Mouse (Mus musculus) forebrain, embryonic 16.5 days (tissue): ENCODE results near the gene Nicn1. TPM values are rescaled to one million over a fixed set of nuclear protein-coding genes. Genes with fewer than 3 reads are reported as not detected.
A peak's percentile ranks its signal among the peaks of the same experiment; 100 is the strongest.

Experiments used
- ATAC-seq: fragments of 200-750 bp; cut with Nextera tagmentation; 2 replicates; pipeline ENCODE4 v1.8.0; 2017; ENCODE audit warnings: mild to moderate bottlenecking, moderate library complexity
- H3K27ac ChIP-seq: fragments of 300-500 bp; sonication (generic); 2 replicates; pipeline ENCODE4 v1.5.1; 2014; ENCODE audit warnings: low read length, control low read depth
- H3K27me3 ChIP-seq: fragments of 300-500 bp; sonication (generic); replicated peaks from 2 replicates; pipeline ENCODE4 v1.6.1; 2014; ENCODE audit warnings: low read length; ENCODE audit not compliant: control insufficient read depth, insufficient read depth
- H3K36me3 ChIP-seq: fragments of 300-500 bp; sonication (generic); 2 replicates; pipeline ENCODE4 v1.6.1; 2014; ENCODE audit not compliant: control insufficient read depth, insufficient read depth
- H3K4me1 ChIP-seq: fragments of 300-500 bp; sonication (generic); replicated peaks from 2 replicates; pipeline ENCODE4 v1.6.1; 2014; ENCODE audit warnings: low read length; ENCODE audit not compliant: control insufficient read depth, insufficient read depth
- H3K4me2 ChIP-seq: fragments of 300-500 bp; sonication (generic); 2 replicates; pipeline ENCODE4 v1.6.1; 2014; ENCODE audit warnings: mild to moderate bottlenecking, low read length, control low read depth
- H3K4me3 ChIP-seq: fragments of 300-500 bp; sonication (generic); replicated peaks from 2 replicates; pipeline ENCODE4 v1.5.1; 2014; ENCODE audit warnings: mild to moderate bottlenecking, low read length, control low read depth
- H3K9ac ChIP-seq: fragments of 300-500 bp; sonication (generic); replicated peaks from 2 replicates; pipeline ENCODE4 v1.6.1; 2014; ENCODE audit warnings: low read depth, low read length, control low read depth
- H3K9me3 ChIP-seq: fragments of 300-500 bp; sonication (generic); 2 replicates; pipeline ENCODE4 v1.6.1; 2016; ENCODE audit warnings: low read length; ENCODE audit not compliant: control insufficient read depth
- WGBS: fragments of 180-500 bp; shearing (Covaris S2); extraction: QIAGEN DNeasy Blood & Tissue Kit; methylation state at CpG from one replicate; pipeline ENCODE4 v1.1.7; 2014; 5-methylcytosine and 5-hydroxymethylcytosine counted together
- polyA plus RNA-seq: library from polyadenylated mRNA; unstranded; fragments of >200 nt; fragmentation: Nextera tagmentation; extraction: Ambion mirVana; gene quantifications from 2 replicates; pipeline ENCODE4 v1.2.1, GENCODE M21; 2015

Gene Nicn1
- polyA plus RNA-seq, 1 experiment from 2014 or later: 158 TPM

DNA sequence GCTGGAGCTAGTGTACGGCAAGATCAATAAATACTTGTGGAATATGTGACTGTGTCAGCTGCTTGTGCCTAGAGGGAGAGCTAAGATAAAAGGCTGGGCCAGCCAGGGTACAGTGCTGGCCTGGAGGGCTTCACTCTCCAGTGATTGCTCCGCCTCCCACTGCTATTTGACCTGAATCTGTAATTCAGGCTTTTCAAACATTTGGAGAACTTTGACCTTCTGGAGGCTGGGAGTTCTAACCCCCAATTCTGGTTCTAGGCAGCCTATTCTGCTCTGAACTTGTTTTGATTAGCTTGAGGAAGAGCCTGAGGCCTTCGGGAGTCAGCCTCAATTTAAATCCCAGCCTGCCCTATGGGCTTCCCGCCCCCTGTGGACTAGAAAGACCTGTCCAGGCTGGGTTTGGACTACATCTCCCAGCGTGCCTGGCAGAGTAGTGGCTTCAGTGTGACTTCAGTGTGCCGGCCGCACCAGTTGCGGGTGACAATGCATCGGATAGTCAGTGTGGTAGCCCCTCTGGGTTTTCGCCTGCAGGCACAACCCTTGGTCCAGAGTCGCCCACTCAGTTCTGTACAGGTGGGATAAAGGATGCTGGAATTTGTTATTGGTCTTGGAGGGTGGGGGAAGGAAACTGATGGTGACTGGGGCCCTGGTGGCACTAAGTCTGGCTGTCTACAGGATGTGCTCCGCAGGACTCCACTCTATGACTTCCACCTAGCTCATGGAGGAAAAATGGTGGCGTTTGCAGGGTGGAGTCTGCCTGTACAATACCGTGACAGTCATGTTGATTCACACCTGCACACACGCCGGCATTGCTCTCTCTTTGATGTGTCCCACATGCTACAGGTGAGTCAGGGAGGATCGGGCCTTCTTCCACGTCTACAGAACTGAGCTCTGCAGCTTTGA is 6.5 kb downstream of the Nicn1 start, which contains the start of gene Amt:
Amt (plus strand) TSS at position 401 of the 903 bp plus-strand sequence.
- Histone ChIP-seq H3K9ac (peak within 1 kb of the TSS; percentile 23; the same call in 1 of the 2 replicates), H3K27ac (no peak within 1 kb of the TSS), H3K4me1 (0 out of 2 replicates have a peak, but pooled peaks cover 2% of the 10 kb centered on the region), H3K36me3 (peaks cover 7% of the 10 kb centered on the region), H3K9me3 (no peaks in the 10 kb centered on the region), H3K4me3 (peak within 1 kb of the TSS; percentile 8), H3K27me3 (no peaks in the 10 kb centered on the region), H3K4me2 (peak within 1 kb of the TSS; percentile 24)
- 19% methylated on average over 18 of the region's 18 CpGs for WGBS
- peak; percentile 61 for ATAC-seq

DNA sequence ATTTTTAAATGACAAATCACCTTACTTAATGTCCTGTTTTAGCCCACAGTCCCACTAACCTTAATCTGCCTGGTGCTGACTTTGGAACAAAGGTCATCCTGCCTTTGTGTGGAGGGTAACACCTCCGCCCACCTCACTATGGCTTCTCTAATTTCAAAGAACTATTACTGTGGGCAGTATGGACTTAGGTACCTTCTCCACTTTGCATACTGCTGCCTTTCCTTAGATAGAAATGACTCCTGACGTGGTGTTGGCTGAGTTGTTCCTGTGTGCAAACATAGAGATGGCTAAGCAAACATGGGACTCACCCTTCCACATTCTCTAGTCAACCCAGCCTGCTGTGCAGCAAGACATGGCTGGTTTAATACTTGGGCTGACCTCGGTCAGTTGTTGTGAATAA is 11.6 kb downstream of the Nicn1 start:
- Histone ChIP-seq H3K4me2 (no peak overlapping the region), H3K9ac (no peak overlapping the region), H3K9me3 (no peaks in the 10 kb centered on the region), H3K4me1 (peaks cover 7% of the 10 kb centered on the region), H3K36me3 (peaks cover 8% of the 10 kb centered on the region; the same call in 1 of the 2 replicates), H3K27me3 (no peaks in the 10 kb centered on the region), H3K4me3 (no peak overlapping the region), H3K27ac (no peak overlapping the region)
- 86% methylated on average over 3 of the region's 3 CpGs for WGBS
- no peak for ATAC-seq

DNA sequence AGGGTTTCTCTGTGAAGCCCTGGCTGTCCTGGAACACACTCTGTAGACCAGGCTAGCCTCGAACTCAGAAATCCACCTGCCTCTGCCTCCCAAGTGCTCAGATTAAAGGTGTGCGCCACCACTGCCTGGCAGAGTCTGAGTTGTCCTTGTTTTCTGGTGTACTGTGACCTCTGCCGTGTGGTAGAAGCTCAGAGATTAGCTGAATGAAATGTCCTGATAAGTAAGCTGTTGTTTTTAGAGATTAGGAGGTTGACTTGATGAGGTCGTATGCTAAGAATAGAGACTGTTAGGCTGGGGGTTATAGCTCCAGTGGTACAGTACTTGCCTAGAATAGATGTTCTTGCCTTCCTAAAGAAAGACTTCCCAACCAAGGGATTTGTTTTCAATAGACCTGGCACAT is 14.5 kb downstream of the Nicn1 start:
- Histone ChIP-seq H3K36me3 (peaks cover 8% of the 10 kb centered on the region; the same call in 1 of the 2 replicates), H3K4me1 (peaks cover 27% of the 10 kb centered on the region), H3K4me2 (peak overlapping the region; percentile 91), H3K27me3 (no peaks in the 10 kb centered on the region), H3K27ac (no peak overlapping the region), H3K9ac (no peak overlapping the region), H3K4me3 (no peak overlapping the region), H3K9me3 (no peaks in the 10 kb centered on the region)
- ATAC-seq: no peak
- WGBS: 87% methylated on average over 4 of the region's 4 CpGs

DNA sequence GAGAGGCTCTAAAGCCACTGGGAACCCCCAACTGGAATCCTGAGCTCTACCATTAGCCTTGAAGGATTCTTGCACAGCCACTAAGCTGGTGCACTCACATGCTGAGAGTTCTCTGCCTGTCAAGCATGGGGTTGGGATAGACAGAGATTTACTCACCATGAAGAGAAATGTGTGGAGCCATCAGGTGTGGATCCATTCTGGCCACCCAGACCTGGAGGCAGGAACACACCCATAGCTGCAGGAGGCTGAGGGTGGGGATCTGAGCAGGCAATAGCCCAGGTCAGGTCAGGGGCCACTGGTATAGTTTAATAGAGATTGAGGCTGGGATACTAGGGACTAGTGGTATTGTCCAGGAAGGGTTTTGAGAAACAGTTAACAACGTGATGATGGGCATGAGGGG is 14.9 kb downstream of the Nicn1 start:
- Histone ChIP-seq H3K36me3 (peaks cover 8% of the 10 kb centered on the region; the same call in 1 of the 2 replicates), H3K4me3 (peak overlapping the region; percentile 96), H3K9me3 (no peaks in the 10 kb centered on the region), H3K4me1 (peaks cover 27% of the 10 kb centered on the region), H3K27me3 (no peaks in the 10 kb centered on the region), H3K27ac (peak overlapping the region; percentile 88), H3K9ac (peak overlapping the region; percentile 92), H3K4me2 (peak overlapping the region; percentile 91)
- 5% methylated on average over 1 of the region's 1 CpGs for WGBS
- no peak for ATAC-seq

DNA sequence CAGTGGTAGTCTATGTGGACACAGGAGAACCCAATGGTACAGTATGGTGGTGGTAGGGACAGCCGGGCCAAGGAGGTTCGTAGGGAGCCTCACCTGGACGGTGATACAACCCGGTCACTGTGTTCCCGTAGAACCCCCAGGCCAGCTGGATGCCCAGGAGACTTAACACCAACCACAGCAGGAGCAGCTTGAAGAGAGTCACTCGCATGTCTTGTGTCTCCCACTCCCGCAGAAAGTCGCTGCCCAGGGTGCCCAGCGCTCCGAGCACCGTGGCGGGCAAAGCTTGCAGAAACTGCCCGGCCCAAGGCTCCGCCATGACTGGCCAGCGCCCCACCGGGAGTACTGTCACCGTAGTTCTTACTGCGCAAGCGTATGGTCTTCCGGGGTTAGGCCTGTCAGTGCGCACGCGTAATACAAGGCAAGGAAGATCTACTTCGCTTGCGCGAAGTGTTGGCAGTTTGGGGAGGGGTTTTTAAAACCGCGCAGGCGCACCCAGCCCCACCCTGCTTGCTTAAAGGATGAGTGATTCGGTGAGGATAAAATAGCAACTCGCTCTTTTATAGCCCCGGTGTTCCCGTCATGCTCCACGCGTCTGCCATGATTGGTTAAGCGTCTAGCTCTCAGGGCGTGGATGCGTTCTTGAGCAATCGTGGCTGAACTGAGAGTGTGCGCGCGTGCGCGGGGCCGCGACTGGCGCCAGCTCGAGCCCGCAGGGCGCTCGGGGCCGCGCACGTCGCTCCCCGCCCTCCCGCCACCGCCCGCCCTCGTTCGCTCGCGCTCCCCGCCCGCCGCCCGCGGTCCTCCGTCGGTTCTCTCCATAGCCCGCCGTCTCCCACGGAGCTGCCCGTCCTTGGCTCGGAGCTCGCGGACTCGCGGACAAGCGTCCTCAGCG is 15.6 kb downstream of the Nicn1 start, which contains the start of the genes Rhoa and Tcta:
Rhoa (plus strand) TSS at position 501 of the 892 bp plus-strand sequence.
Tcta (minus strand) TSS at position 532 of the 892 bp plus-strand sequence.
- peak within 1 kb of the TSS; percentile 93 for H3K9ac ChIP-seq
- peak within 1 kb of the TSS; percentile 91 for H3K4me2 ChIP-seq
- H3K27ac ChIP-seq: peak within 1 kb of the TSS; percentile 99
- peak within 1 kb of the TSS; percentile 96 for H3K4me3 ChIP-seq
- H3K36me3 ChIP-seq: peaks cover 4% of the 10 kb centered on the region; the same call in 1 of the 2 replicates
- peaks cover 29% of the 10 kb centered on the region for H3K4me1 ChIP-seq
- H3K27me3 ChIP-seq: no peaks in the 10 kb centered on the region
- ATAC-seq: peak; percentile 98
- under 1% methylated on average over 74 of the region's 81 CpGs for WGBS
- H3K9me3 ChIP-seq: no peaks in the 10 kb centered on the region

DNA sequence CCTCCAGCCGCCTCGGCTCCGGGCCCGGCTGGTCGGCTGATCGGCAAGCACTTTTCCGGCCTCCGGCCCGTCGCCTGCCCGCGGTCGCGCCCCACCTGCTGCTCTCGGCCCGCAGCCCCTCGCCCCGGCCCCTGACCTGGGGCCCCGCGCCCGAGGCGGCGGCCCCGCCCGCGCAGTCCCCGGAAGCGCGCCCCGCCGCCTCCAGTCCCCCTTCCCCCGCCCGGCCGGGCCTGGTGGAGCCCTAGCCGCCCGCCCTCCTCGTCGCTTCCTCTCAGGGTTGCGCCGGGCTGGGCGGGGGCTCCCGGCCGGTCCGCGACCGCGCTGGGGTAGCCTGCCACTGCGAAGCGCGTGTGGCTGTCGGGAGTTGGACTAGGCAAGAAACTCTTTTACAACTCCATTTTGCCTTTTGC is 16.3 kb downstream of the Nicn1 start:
- peak overlapping the region; percentile 96 for H3K4me3 ChIP-seq
- H3K4me1 ChIP-seq: peaks cover 33% of the 10 kb centered on the region
- peak overlapping the region; percentile 93 for H3K9ac ChIP-seq
- H3K27ac ChIP-seq: peak overlapping the region; percentile 99
- H3K9me3 ChIP-seq: no peaks in the 10 kb centered on the region
- peak overlapping the region; percentile 60 for H3K4me2 ChIP-seq
- under 1% methylated on average over 36 of the region's 51 CpGs for WGBS
- no peaks in the 10 kb centered on the region for H3K27me3 ChIP-seq
- peak; percentile 63 for ATAC-seq
- H3K36me3 ChIP-seq: peaks cover 4% of the 10 kb centered on the region; the same call in 1 of the 2 replicates

DNA sequence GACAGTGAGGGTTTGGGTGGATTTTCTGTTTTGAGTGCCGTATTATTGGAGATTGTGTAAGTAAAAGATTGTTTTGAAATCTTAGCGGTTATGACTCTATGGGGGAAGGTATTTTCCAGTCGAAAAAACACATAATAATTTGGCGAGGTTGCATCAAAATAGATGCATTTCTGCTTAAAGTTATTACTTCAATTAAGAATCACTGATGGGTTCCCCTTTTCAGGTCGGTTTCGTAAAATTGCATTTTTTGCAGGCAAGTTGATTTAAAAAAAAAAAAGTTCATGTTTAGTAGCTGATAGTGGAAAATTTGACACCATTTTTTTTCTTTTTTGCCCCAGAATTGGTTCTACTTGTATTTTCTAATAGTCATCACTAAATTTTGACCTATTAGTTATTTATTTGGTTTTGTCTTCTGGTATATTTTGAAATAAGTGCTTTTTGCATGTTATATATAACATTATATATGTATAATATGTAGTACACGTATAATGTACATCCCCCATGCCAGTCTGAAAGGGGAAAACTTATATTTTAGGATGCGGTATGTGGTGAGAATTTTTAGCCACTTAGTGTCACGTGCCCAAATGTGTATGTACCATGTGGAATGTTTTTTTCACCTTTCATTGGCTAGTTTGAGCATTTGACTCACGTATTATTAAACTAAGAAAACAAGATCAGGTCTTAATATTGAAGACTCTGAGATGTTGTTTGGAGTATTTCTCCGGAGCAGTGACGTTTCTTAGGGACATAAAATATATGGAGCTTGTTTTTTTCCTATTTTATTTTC is 17.0 kb downstream of the Nicn1 start:
- H3K4me1 ChIP-seq: peaks cover 36% of the 10 kb centered on the region
- ATAC-seq: no peak
- H3K9me3 ChIP-seq: no peaks in the 10 kb centered on the region

DNA sequence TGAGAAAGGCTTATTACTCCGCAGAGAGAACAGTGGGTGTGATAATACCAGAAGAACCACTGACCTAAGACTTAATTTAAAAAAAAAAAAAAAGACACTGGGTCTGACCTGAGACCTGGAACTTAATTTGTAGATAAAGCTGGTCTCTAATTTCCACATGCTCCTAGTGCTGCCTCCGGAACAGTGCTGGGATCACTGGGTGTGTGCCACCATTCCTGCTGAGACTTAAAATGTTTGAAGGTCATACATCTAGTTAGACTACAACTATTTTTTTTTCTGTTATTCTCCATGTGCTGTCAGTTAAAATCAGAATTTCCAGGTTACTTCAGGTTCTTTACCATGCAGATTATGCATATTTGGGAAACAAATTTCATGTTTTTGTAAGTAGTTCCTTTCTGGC is 17.9 kb downstream of the Nicn1 start:
- WGBS: 54% methylated on average over 2 of the region's 2 CpGs
- no peaks in the 10 kb centered on the region for H3K27me3 ChIP-seq
- H3K9me3 ChIP-seq: no peaks in the 10 kb centered on the region
- peak overlapping the region; percentile 60 for H3K4me2 ChIP-seq
- ATAC-seq: no peak
- H3K36me3 ChIP-seq: no peaks in the 10 kb centered on the region
- H3K4me1 ChIP-seq: peaks cover 36% of the 10 kb centered on the region
- peak overlapping the region; percentile 35 for H3K4me3 ChIP-seq
- H3K9ac ChIP-seq: no peak overlapping the region
- no peak overlapping the region for H3K27ac ChIP-seq

More for the DNA sequence above, 17.0 kb downstream of the Nicn1 start:
- H3K9ac ChIP-seq: peak overlapping the region; percentile 93
- peak overlapping the region; percentile 96 for H3K4me3 ChIP-seq
- H3K4me2 ChIP-seq: peak overlapping the region; percentile 60
- WGBS: 23% methylated on average over 12 of the region's 12 CpGs
- H3K36me3 ChIP-seq: peaks cover 4% of the 10 kb centered on the region; the same call in 1 of the 2 replicates
- no peaks in the 10 kb centered on the region for H3K27me3 ChIP-seq
- H3K27ac ChIP-seq: peak overlapping the region; percentile 99
